Mouse (Mus musculus) midbrain, embryonic 16.5 days (tissue): ENCODE measurements around the gene Denr. TPM values are rescaled to one million over a fixed set of nuclear protein-coding genes. Genes with fewer than 3 reads are reported as not detected.
A peak's percentile ranks its signal among the peaks of the same experiment; 100 is the strongest.

Experiments used
- ATAC-seq: fragments of 200-750 bp; cut with Nextera tagmentation; 2 replicates; pipeline ENCODE4 v1.8.0; 2017; ENCODE audit warnings: moderate TSS enrichment
- H3K27ac ChIP-seq: fragments of 300-500 bp; sonication (generic); 2 replicates; pipeline ENCODE4 v1.5.1; 2014; ENCODE audit warnings: mild to moderate bottlenecking, low read length, mixed read lengths
- H3K27me3 ChIP-seq: fragments of 300-500 bp; sonication (generic); 2 replicates; pipeline ENCODE4 v1.6.1; 2014; ENCODE audit warnings: low read depth, low read length, mixed read lengths; ENCODE audit not compliant: control insufficient read depth, insufficient read depth
- H3K36me3 ChIP-seq: fragments of 300-500 bp; sonication (generic); 2 replicates; pipeline ENCODE4 v1.6.1; 2014; ENCODE audit warnings: mild to moderate bottlenecking, low read length, moderate library complexity, mixed read lengths; ENCODE audit not compliant: control insufficient read depth, insufficient read depth
- H3K4me1 ChIP-seq: fragments of 300-500 bp; sonication (generic); 2 replicates; pipeline ENCODE4 v1.6.1; 2014; ENCODE audit warnings: mild to moderate bottlenecking, low read length, mixed read lengths; ENCODE audit not compliant: control insufficient read depth, insufficient read depth
- H3K4me2 ChIP-seq: fragments of 300-500 bp; sonication (generic); 2 replicates; pipeline ENCODE4 v1.6.1; 2014; ENCODE audit warnings: mild to moderate bottlenecking, low read length, mixed read lengths
- H3K4me3 ChIP-seq: fragments of 300-500 bp; sonication (generic); 2 replicates; pipeline ENCODE4 v1.5.1; 2014; ENCODE audit warnings: low read depth, mild to moderate bottlenecking, low read length, moderate library complexity, mixed read lengths
- H3K9ac ChIP-seq: fragments of 300-500 bp; sonication (generic); 2 replicates; pipeline ENCODE4 v1.6.1; 2014; ENCODE audit warnings: low read depth, low read length, mixed read lengths
- H3K9me3 ChIP-seq: fragments of 300-500 bp; sonication (generic); replicated peaks from 2 replicates; pipeline ENCODE4 v1.6.1; 2014; ENCODE audit warnings: mild to moderate bottlenecking, low read length, mixed read lengths; ENCODE audit not compliant: control insufficient read depth, poor library complexity, severe bottlenecking
- WGBS: fragments of 180-500 bp; shearing (Covaris S2); extraction: QIAGEN DNeasy Blood & Tissue Kit; methylation state at CpG from one replicate; pipeline ENCODE4 v1.1.7; 2014; 5-methylcytosine and 5-hydroxymethylcytosine counted together
- polyA plus RNA-seq: library from polyadenylated mRNA; unstranded; fragments of >200 nt; fragmentation: Nextera tagmentation; extraction: Ambion mirVana; gene quantifications from 2 replicates; pipeline ENCODE4 v1.2.1, GENCODE M21; 2015

Denr gene
- 122 and 130 TPM in 2 replicates for polyA plus RNA-seq

DNA sequence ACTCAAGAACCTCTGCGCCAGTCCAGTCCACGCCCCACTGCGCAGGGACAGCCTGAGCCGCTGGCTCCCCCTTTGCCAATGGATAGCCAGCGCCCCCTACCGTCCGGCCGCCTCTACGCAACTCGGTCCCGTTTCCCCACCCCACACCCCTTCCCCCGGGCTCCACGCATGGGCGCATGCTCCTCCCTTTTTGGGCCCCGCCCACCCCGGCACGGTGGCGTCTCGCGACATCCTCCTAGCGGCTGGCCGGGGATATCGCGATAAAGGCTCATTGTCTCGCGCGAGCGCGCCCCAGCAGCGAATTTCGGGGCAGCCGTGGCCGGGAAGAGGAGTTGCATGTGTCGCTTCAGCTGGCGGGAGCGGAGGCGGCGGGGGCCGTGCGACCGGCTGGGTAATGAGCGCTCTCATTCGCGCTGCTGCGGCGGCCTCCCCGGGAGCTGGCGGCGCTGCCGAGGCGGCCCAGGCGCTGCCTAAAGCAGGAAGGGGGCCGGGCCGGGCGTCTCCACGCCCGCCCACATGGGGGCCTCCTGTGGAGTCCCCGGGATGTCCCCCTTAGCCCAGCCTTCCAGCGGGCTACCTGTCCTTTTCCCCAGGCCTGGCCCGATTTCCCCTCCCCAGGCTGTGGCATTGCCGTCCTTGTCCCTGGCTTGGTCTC is at the start of gene Denr:
TSS of gene Denr (plus strand) at position 200 of the 655 bp plus-strand sequence.
- H3K9me3 ChIP-seq = no peaks in the 10 kb centered on the region
- H3K9ac ChIP-seq = peak within 1 kb of the TSS; percentile 98
- peaks cover 18% of the 10 kb centered on the region for H3K4me1 ChIP-seq
- H3K27ac ChIP-seq = peak within 1 kb of the TSS; percentile 84
- H3K27me3 ChIP-seq = no peaks in the 10 kb centered on the region
- peak within 1 kb of the TSS; percentile 92 for H3K4me3 ChIP-seq
- peak within 1 kb of the TSS; percentile 75 for H3K4me2 ChIP-seq
- under 1% methylated on average over 55 of the region's 61 CpGs for WGBS
- peaks cover 8% of the 10 kb centered on the region for H3K36me3 ChIP-seq
- ATAC-seq = peak; percentile 94

DNA sequence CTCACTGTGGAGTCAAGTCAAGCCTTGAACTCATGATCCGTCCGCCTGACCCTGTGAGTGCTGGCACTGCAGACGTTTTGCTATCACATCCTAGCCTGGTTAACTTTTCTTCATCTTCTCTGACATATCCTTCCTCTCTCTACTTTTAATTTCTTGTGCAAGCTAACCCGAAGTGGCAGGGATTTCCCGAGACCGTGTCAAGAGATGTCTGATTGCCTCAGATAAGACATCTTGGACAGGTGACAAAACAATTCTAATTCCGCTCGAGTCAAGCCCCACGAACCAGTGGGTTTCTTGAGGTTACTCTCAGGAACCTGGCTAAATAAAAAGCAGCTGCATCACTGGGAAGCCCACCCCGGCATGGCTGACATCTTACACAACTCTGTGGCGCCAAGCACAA is 48.2 kb upstream of the Denr start:
- WGBS = 87% methylated on average over 11 of the region's 11 CpGs
- ATAC-seq = no peak

DNA sequence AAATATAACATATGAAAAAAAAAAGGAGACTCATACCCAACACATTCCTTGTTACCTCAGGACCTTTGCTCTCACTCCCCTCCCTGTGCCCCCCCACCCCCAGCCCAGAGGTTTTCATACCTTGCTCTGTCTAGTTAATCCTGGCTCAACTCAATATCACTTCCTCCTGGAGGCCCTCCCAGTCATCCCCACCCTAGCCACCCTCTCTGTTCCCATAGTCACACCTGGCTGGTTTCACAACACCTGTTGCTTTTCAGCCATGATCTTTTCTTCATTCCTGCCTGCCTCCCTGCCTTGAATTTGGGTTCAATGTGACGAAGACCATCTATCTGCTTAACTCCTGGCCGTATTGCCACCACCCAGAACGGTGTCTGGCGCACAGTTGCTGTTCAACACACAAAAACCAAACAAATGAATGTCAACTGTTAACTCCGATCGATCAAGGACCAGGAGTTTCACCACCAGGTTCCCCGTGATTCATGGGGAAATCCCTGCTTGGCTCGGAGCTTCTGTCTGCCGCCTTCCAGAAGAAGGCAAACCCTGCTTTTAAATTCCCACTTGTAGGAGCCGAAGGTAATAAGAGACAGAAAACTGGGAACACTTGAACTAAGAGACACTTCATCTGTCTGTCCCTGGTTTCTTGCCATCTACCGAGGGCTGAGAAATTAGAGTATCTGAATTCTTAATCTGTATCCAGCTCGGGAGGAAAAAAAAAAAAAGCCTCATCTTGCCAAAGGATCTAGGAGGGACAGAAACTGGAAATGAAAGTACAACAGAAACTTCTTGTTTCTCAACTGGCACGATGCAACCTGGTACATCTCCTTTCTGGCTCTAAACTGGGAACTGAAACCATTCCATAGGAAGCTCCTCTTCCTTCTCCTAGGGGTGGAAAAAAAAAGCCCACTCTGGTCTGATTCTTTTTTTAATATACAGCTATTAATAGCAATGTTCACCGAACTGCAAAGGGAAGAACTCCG is 44.3 kb upstream of the Denr start:
- 86% methylated on average over 15 of the region's 15 CpGs for WGBS
- Histone ChIP-seq H3K36me3 (no peaks in the 10 kb centered on the region), H3K4me2 (no peak overlapping the region), H3K4me1 (no peaks in the 10 kb centered on the region), H3K9ac (no peak overlapping the region), H3K4me3 (no peak overlapping the region), H3K9me3 (no peaks in the 10 kb centered on the region), H3K27ac (no peak overlapping the region), H3K27me3 (no peaks in the 10 kb centered on the region)
- ATAC-seq = no peak

More for the DNA sequence above, 48.2 kb upstream of the Denr start:
- H3K9ac ChIP-seq = no peak overlapping the region
- H3K4me1 ChIP-seq = no peaks in the 10 kb centered on the region
- H3K4me2 ChIP-seq = no peak overlapping the region
- no peaks in the 10 kb centered on the region for H3K36me3 ChIP-seq
- H3K27me3 ChIP-seq = no peaks in the 10 kb centered on the region
- H3K27ac ChIP-seq = no peak overlapping the region
- H3K4me3 ChIP-seq = no peak overlapping the region
- H3K9me3 ChIP-seq = no peaks in the 10 kb centered on the region

DNA sequence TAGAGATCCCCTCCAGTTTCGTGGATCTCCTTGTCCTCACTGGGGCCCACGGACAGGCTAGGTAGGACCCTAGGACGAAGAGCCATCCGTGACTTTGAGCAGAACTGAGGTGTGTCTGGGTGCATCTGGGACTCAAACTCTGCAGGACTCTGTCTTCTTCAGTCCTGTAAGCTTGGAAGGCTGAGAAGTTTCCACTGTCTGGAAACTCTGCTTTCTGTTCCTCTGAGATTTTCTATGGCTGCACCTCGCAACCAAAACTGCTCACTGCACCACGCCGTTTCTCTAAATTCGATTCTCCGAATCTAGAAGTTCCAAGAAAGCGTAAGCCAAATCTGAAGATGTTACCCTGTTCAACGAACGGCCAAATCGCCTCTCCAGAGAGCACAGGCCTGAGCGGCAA is 43.0 kb upstream of the Denr start:
- WGBS = 88% methylated on average over 14 of the region's 14 CpGs
- H3K4me1 ChIP-seq = no peaks in the 10 kb centered on the region

DNA sequence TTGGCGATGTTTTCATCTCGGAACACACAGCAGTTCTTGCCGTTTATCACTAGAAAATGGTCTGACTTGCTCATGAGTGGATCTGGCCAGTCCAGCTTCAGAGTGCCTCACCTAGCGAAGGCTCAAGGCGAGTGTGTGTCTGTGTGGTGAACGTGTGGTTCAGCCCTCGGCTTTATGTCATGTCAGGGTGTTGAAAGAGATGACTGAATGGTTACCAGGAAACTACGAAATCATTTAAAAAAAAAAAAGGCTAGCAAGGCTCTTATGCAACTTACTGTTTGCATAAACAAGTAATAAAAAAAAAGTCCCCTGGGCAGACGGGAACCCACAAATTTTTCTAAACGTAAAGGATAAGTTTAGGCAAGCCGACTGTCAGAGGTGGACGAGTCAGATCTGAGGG is 41.6 kb upstream of the Denr start, which contains the start of gene Hcar2:
TSS of gene Hcar2 (minus strand) at position 135 of the 400 bp plus-strand sequence.
- no peak within 1 kb of the TSS for H3K9ac ChIP-seq
- H3K9me3 ChIP-seq = no peaks in the 10 kb centered on the region
- H3K27me3 ChIP-seq = no peaks in the 10 kb centered on the region
- H3K4me1 ChIP-seq = no peaks in the 10 kb centered on the region
- H3K36me3 ChIP-seq = no peaks in the 10 kb centered on the region
- no peak within 1 kb of the TSS for H3K4me3 ChIP-seq
- WGBS = 88% methylated on average over 12 of the region's 12 CpGs
- no peak within 1 kb of the TSS for H3K4me2 ChIP-seq
- no peak within 1 kb of the TSS for H3K27ac ChIP-seq
- no peak for ATAC-seq

More for the DNA sequence above, 43.0 kb upstream of the Denr start:
- no peak for ATAC-seq
- no peak overlapping the region for H3K4me3 ChIP-seq
- H3K9ac ChIP-seq = no peak overlapping the region
- H3K27me3 ChIP-seq = no peaks in the 10 kb centered on the region
- H3K27ac ChIP-seq = no peak overlapping the region
- no peaks in the 10 kb centered on the region for H3K9me3 ChIP-seq
- H3K36me3 ChIP-seq = no peaks in the 10 kb centered on the region
- H3K4me2 ChIP-seq = no peak overlapping the region

DNA sequence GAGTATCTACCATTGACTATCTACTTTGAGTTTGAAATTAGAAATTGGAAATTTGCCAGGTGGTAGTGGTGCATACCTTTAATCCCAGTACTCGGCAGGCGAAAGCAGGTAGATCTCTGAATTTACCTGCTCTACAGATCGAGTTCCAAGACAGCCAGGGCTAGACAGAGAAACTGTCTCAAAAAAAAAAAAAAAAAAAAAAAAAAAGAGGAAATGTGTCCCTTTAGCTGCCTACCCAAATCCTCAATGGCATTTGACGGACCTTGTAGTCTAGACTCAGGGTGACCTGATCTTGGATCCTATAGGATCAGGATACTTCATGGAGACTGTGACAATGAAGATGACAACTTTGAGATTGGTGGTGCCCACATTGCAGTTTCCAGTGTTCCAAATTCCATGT is 40.5 kb upstream of the Denr start:
- Histone ChIP-seq H3K4me1 (no peaks in the 10 kb centered on the region), H3K9me3 (no peaks in the 10 kb centered on the region), H3K9ac (no peak overlapping the region), H3K27me3 (no peaks in the 10 kb centered on the region), H3K36me3 (no peaks in the 10 kb centered on the region), H3K4me2 (no peak overlapping the region), H3K27ac (no peak overlapping the region), H3K4me3 (no peak overlapping the region)
- 91% methylated on average over 4 of the region's 4 CpGs for WGBS
- ATAC-seq = no peak

DNA sequence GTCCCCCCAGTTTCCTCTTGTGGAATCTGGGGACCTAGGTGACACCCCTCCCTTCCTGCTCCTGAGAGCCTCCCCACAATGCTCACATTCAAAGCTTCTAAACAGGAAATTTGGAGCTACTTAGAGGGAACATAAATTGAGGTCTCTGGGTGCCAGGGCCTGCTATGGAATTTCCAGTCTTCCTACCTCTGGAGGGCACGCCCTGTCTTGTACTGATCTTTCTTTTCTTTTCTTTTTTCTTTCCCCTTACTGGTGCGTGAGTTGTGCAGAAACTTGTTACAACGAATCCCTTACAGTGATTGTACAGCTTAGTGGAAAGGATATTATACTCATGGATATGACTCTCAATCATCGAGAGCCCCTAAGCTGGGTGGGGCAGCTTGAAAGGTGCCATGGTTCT is 37.4 kb upstream of the Denr start:
- WGBS = 87% methylated on average over 4 of the region's 4 CpGs
- no peak for ATAC-seq

DNA sequence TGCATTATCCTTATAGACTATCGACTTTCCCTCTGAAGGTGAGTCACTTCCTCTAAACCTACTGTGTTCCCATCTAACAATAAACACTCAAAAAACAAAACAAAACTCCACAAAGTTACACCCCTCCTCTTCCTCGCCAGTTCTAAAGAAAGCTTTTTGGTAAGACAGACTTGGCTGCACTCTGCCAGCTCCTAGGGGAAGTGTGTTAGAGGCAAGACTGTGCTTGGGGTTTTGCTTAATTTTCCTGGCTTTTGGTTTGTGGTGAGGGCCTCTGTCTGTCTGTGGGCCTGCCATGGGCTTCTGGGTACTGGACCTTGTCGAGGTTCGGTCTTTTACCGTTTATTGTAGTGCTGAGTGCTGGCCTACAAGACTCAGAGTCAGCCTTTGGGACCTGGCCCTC is 32.8 kb upstream of the Denr start:
- no peak overlapping the region for H3K4me3 ChIP-seq
- no peak overlapping the region for H3K4me2 ChIP-seq
- H3K4me1 ChIP-seq = no peaks in the 10 kb centered on the region
- no peak for ATAC-seq
- no peak overlapping the region for H3K27ac ChIP-seq
- H3K9me3 ChIP-seq = no peaks in the 10 kb centered on the region
- no peaks in the 10 kb centered on the region for H3K36me3 ChIP-seq
- H3K9ac ChIP-seq = no peak overlapping the region
- WGBS = 89% methylated on average over 5 of the region's 5 CpGs
- no peaks in the 10 kb centered on the region for H3K27me3 ChIP-seq

More for the DNA sequence above, 37.4 kb upstream of the Denr start:
- H3K9ac ChIP-seq = no peak overlapping the region
- H3K4me3 ChIP-seq = no peak overlapping the region
- no peak overlapping the region for H3K27ac ChIP-seq
- no peaks in the 10 kb centered on the region for H3K4me1 ChIP-seq
- no peaks in the 10 kb centered on the region for H3K9me3 ChIP-seq
- H3K4me2 ChIP-seq = no peak overlapping the region
- no peaks in the 10 kb centered on the region for H3K36me3 ChIP-seq
- H3K27me3 ChIP-seq = no peaks in the 10 kb centered on the region

DNA sequence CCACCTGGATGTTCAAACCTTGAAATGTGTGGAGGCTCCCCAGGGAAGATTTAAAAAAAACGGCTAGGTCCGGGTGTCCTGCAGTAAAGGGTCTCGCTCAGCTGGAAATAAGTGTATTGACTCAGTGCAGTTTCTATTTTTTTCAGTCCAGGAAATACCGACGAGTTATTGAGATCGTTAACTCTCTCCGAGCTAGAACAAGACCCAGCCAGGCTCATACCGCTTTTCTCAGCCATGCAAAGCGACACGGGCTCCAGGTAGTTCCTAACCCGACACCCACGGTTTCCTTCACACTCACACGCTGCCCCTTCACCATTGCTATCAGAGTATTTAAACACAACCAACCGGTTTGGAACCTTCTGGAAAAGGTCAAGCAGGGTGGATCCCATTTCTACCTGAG is 28.9 kb upstream of the Denr start:
- 0 out of 2 replicates have a peak overlapping the region, but pooled peaks have one; percentile 10 for H3K4me3 ChIP-seq
- 71% methylated on average over 14 of the region's 14 CpGs for WGBS
- 0 out of 2 replicates have a peak overlapping the region, but pooled peaks have one; percentile 9 for H3K4me2 ChIP-seq
- no peaks in the 10 kb centered on the region for H3K4me1 ChIP-seq
- no peak for ATAC-seq
- no peak overlapping the region for H3K27ac ChIP-seq
- no peak overlapping the region for H3K9ac ChIP-seq
- H3K9me3 ChIP-seq = no peaks in the 10 kb centered on the region
- H3K27me3 ChIP-seq = no peaks in the 10 kb centered on the region
- no peaks in the 10 kb centered on the region for H3K36me3 ChIP-seq
